Comparison of ENCODE assay signal across 22 mouse cellular contexts in the genomic region with DNA sequence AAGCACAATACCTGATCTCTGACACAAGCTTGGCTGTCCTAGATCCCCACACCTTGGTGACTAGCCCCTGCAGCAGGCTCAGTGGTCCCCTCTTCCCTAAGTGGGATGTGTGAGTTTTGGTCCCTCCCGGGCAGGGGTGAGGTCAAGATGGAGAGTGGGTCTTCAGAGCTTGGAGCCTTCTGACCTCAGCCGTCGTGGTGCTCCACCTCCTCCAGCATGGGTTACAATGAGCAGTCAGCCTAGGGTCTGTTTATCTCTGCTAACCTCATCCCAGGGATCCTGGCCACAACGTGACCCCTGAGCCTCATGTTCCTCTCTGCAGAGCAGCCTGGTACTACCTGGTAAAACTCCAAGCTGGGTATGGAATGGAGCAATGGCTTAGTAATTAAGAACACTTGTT. TPM values are rescaled to one million over a fixed set of nuclear protein-coding genes. Genes with fewer than 3 reads are reported as not detected.
A peak's percentile ranks its signal among the peaks of the same experiment; 100 is the strongest.
DNase-seq lines count a peak whose midpoint lies in the region; ATAC-seq and TF ChIP-seq lines count a peak whose summit lies in the region.
"Had no signal": no experiment of that assay in that cellular context is flagged by ENCODE, and none has a peak within 500 bp of the region (broad histone marks: within the 10 kb centered on the region; RNA-seq: fewer than 3 reads in every experiment).

No protein-coding gene starts in this region.

- TF ChIP-seq CTCF in hindbrain, postnatal 0 days (IDR thresholded peaks at IDR 0.05; ENCODE audit: low read depth), result no peak
- no peak for TF ChIP-seq CTCF in testis, adult 2 months (IDR thresholded peaks at IDR 0.05; ENCODE audit: control insufficient read depth, insufficient read depth, insufficient replicate concordance, low read depth, low read length)

- no peaks in the 10 kb centered on the region for H3K27me3 ChIP-seq in hindbrain, postnatal 0 days (ENCODE audit: insufficient read depth, low read length)
- no peaks in the 10 kb centered on the region for H3K27me3 ChIP-seq in hindbrain, embryonic 11.5 days (ENCODE audit: control insufficient read depth, insufficient read depth, low read length)
- H3K27me3 ChIP-seq in testis, adult 2 months (ENCODE audit: control insufficient read depth, insufficient read depth, low read length), result no peaks in the 10 kb centered on the region
- H3K27me3 ChIP-seq: embryonic facial prominence, embryonic 13.5 days; embryonic facial prominence, embryonic 15.5 days had no signal

- no peak overlapping the region for H3K27ac ChIP-seq in hindbrain, postnatal 0 days
- H3K27ac ChIP-seq in hindbrain, embryonic 11.5 days (ENCODE audit: low read depth, low read length), result no peak overlapping the region
- H3K27ac ChIP-seq in testis, adult 2 months (ENCODE audit: control insufficient read depth, insufficient read depth, low read depth, low read length), result no peak overlapping the region
- H3K27ac ChIP-seq: embryonic facial prominence, embryonic 13.5 days; embryonic facial prominence, embryonic 15.5 days; forebrain, embryonic 10.5 days; forebrain, embryonic 12.5 days had no signal

- TF ChIP-seq POLR2A in testis, adult 2 months (IDR thresholded peaks at IDR 0.05; ENCODE audit: control insufficient read depth, low read depth, low read length), result no peak

- no peak overlapping the region for H3K4me3 ChIP-seq in hindbrain, postnatal 0 days (ENCODE audit: low read length)
- no peak overlapping the region for H3K4me3 ChIP-seq in hindbrain, embryonic 11.5 days (ENCODE audit: low read depth, low read length)
- H3K4me3 ChIP-seq in testis, adult 2 months (ENCODE audit: control insufficient read depth, low read depth, low read length), result peak overlapping the region; percentile 75
- H3K4me3 ChIP-seq: embryonic facial prominence, embryonic 13.5 days; embryonic facial prominence, embryonic 15.5 days; erythroblast, embryonic 14.5 days; forebrain, embryonic 10.5 days; forebrain, embryonic 12.5 days had no signal

- no peaks in the 10 kb centered on the region for H3K9me3 ChIP-seq in hindbrain, postnatal 0 days (ENCODE audit: low read length)
- H3K9me3 ChIP-seq in hindbrain, embryonic 11.5 days (ENCODE audit: control insufficient read depth, low read length), result no peaks in the 10 kb centered on the region
- H3K9me3 ChIP-seq: embryonic facial prominence, embryonic 13.5 days; embryonic facial prominence, embryonic 15.5 days; forebrain, embryonic 12.5 days had no signal

- peak; percentile 88 for DNase-seq in heart, adult 11 months
- DNase-seq in heart, adult 18-20 months, result no peak
- no peak for DNase-seq in hindbrain, postnatal 0 days (ENCODE audit: low spot score)
- DNase-seq in hindbrain, embryonic 11.5 days (ENCODE audit: low spot score), result no peak
- no peak for DNase-seq in testis, postnatal 14 days (ENCODE audit: low spot score)
- DNase-seq: adrenal gland, adult 2 months; adrenal gland, postnatal 10 days; adrenal gland, postnatal 25 days; cerebellum, adult 11 months; cerebellum, adult 18-20 months; cerebellum, adult 8-10 months; cerebellum, adult 9-11 months; cerebellum, postnatal 14 days; cerebellum, postnatal 36 days had no signal

- no peaks in the 10 kb centered on the region for H3K4me1 ChIP-seq in hindbrain, postnatal 0 days (ENCODE audit: insufficient read depth, low read length)
- no peaks in the 10 kb centered on the region for H3K4me1 ChIP-seq in hindbrain, embryonic 11.5 days (replicated peaks; ENCODE audit: control insufficient read depth, insufficient read depth, low read length)
- peaks cover 13% of the 10 kb centered on the region for H3K4me1 ChIP-seq in testis, adult 2 months (ENCODE audit: control insufficient read depth, insufficient read depth, low read length)

- H3K4me2 ChIP-seq in hindbrain, postnatal 0 days (ENCODE audit: low read depth, low read length), result no peak overlapping the region
- H3K4me2 ChIP-seq in hindbrain, embryonic 11.5 days (replicated peaks; ENCODE audit: low read depth, low read length), result no peak overlapping the region
- H3K4me2 ChIP-seq: embryonic facial prominence, embryonic 13.5 days; embryonic facial prominence, embryonic 15.5 days; forebrain, embryonic 12.5 days had no signal

- H3K9ac ChIP-seq in hindbrain, postnatal 0 days (replicated peaks; ENCODE audit: low read length), result 0 out of 2 replicates have a peak overlapping the region, but pooled peaks have one; percentile 9
- no peak overlapping the region for H3K9ac ChIP-seq in hindbrain, embryonic 11.5 days (ENCODE audit: low read depth, low read length)
- H3K9ac ChIP-seq: embryonic facial prominence, embryonic 13.5 days; embryonic facial prominence, embryonic 15.5 days; forebrain, embryonic 12.5 days had no signal

- ATAC-seq in hindbrain, postnatal 0 days, result no peak
- ATAC-seq in hindbrain, embryonic 11.5 days (ENCODE audit: low FRiP score), result no peak
- ATAC-seq: forebrain, embryonic 14.5 days; forebrain, embryonic 16.5 days had no signal

- H3K36me3 ChIP-seq in hindbrain, postnatal 0 days (ENCODE audit: insufficient read depth, low read length), result no peaks in the 10 kb centered on the region
- no peaks in the 10 kb centered on the region for H3K36me3 ChIP-seq in hindbrain, embryonic 11.5 days (ENCODE audit: control insufficient read depth, insufficient read depth, low read length)
- no peaks in the 10 kb centered on the region for H3K36me3 ChIP-seq in testis, adult 2 months (ENCODE audit: control insufficient read depth, insufficient read depth, low read length)
- H3K36me3 ChIP-seq: embryonic facial prominence, embryonic 13.5 days; embryonic facial prominence, embryonic 15.5 days; forebrain, embryonic 10.5 days; forebrain, embryonic 12.5 days had no signal

- WGBS in hindbrain, postnatal 0 days, result 80% methylated on average over 4 of the region's 4 CpGs
- WGBS in hindbrain, embryonic 11.5 days, result 34% methylated on average over 4 of the region's 4 CpGs

RNA-seq across cellular contexts. Expression of gene Cgnl1, which starts 36.4 kb away (rescaled TPM):
- 10 to 100 TPM; 36.7 to 38.2 TPM for total RNA-seq in heart, adult 18-20 months (2021)
- 7.6 and 9.8 TPM in 2 replicates for total RNA-seq in hindbrain, postnatal 0 days (2014; rRNA removed)
- polyA plus RNA-seq in hindbrain, postnatal 0 days (2015; fragmentation: Nextera tagmentation; extraction: Ambion mirVana), result 7.2 and 7.6 TPM in 2 replicates
- 5.0 and 6.3 TPM in 2 replicates for polyA plus RNA-seq in hindbrain, embryonic 11.5 days (2014; fragmentation: Nextera tagmentation; extraction: Ambion mirVana)
- 36.5 and 48.8 TPM in 2 replicates for polyA plus RNA-seq in testis, adult 2 months (2012; rRNA removed)
- polyA plus RNA-seq: erythroblast, embryonic 14.5 days had no signal
